Mouse (Mus musculus) neural tube, embryonic 14.5 days (tissue): ENCODE data around the gene Dbh. TPM values are rescaled to one million over a fixed set of nuclear protein-coding genes. Genes with fewer than 3 reads are reported as not detected.

Source experiments
- ATAC-seq: fragments of 200-750 bp; cut with Nextera tagmentation; 2 replicates; pipeline ENCODE4 v1.8.0; 2017; ENCODE audit warnings: low read depth, mild to moderate bottlenecking, moderate TSS enrichment, moderate library complexity
- H3K27ac ChIP-seq: fragments of 300-500 bp; sonication (generic); 2 replicates; pipeline ENCODE4 v1.5.1; 2014; ENCODE audit warnings: low read depth, mild to moderate bottlenecking, control low read depth, low read length, moderate library complexity, mixed read lengths
- H3K27me3 ChIP-seq: fragments of 300-500 bp; sonication (generic); 2 replicates; pipeline ENCODE4 v1.6.1; 2014; ENCODE audit warnings: low read length; ENCODE audit not compliant: control insufficient read depth, insufficient read depth
- H3K36me3 ChIP-seq: fragments of 300-500 bp; sonication (generic); 2 replicates; pipeline ENCODE4 v1.6.1; 2014; ENCODE audit warnings: low read length, mixed read lengths; ENCODE audit not compliant: control insufficient read depth, insufficient read depth
- H3K4me1 ChIP-seq: fragments of 300-500 bp; sonication (generic); 2 replicates; pipeline ENCODE4 v1.6.1; 2014; ENCODE audit warnings: low read length; ENCODE audit not compliant: control insufficient read depth, insufficient read depth
- H3K4me2 ChIP-seq: fragments of 300-500 bp; sonication (generic); 2 replicates; pipeline ENCODE4 v1.6.1; 2014; ENCODE audit warnings: mild to moderate bottlenecking, low read depth, low read length, control low read depth
- H3K4me3 ChIP-seq: fragments of 300-500 bp; sonication (generic); 2 replicates; pipeline ENCODE4 v1.5.1; 2014; ENCODE audit warnings: low read depth, low read length, control low read depth, mixed read lengths
- H3K9ac ChIP-seq: fragments of 300-500 bp; sonication (generic); replicated peaks from 2 replicates; pipeline ENCODE4 v1.6.1; 2014; ENCODE audit warnings: low read depth, mild to moderate bottlenecking, control low read depth, low read length, mixed read lengths
- H3K9me3 ChIP-seq: fragments of 300-500 bp; sonication (generic); 2 replicates; pipeline ENCODE4 v1.6.1; 2016; ENCODE audit warnings: low read length; ENCODE audit not compliant: control insufficient read depth
- WGBS: fragments of 180-500 bp; shearing (Covaris S2); extraction: QIAGEN DNeasy Blood & Tissue Kit; methylation state at CpG from one replicate; pipeline ENCODE4 v1.1.7; 2014; 5-methylcytosine and 5-hydroxymethylcytosine counted together
- polyA plus RNA-seq: library from polyadenylated mRNA; unstranded; fragments of >200 nt; fragmentation: Nextera tagmentation; extraction: Ambion mirVana; gene quantifications from 2 replicates; pipeline ENCODE4 v1.2.1, GENCODE M21; 2014

Gene Dbh
- polyA plus RNA-seq, 1 experiment from 2014 or later, result 0.11 TPM

GRCm38 (mm10) chr2:27207126-27207525, 42.1 kb downstream of the Dbh start:
- ATAC-seq, result no peak
- no peak overlapping the region for H3K4me3 ChIP-seq
- H3K4me1 ChIP-seq, result no peaks in the 10 kb centered on the region
- no peak overlapping the region for H3K9ac ChIP-seq
- 91% methylated on average over 5 of the region's 5 CpGs for WGBS
- H3K9me3 ChIP-seq, result no peaks in the 10 kb centered on the region
- H3K27me3 ChIP-seq, result no peaks in the 10 kb centered on the region
- H3K4me2 ChIP-seq, result no peak overlapping the region
- H3K27ac ChIP-seq, result no peak overlapping the region
- no peaks in the 10 kb centered on the region for H3K36me3 ChIP-seq

GRCm38 (mm10) chr2:27209370-27209769, 44.3 kb downstream of the Dbh start:
- Histone ChIP-seq H3K9ac (no peak overlapping the region), H3K36me3 (no peaks in the 10 kb centered on the region), H3K4me2 (no peak overlapping the region), H3K4me1 (no peaks in the 10 kb centered on the region), H3K27ac (no peak overlapping the region), H3K9me3 (no peaks in the 10 kb centered on the region), H3K4me3 (no peak overlapping the region), H3K27me3 (no peaks in the 10 kb centered on the region)
- 73% methylated on average over 9 of the region's 9 CpGs for WGBS
- ATAC-seq, result no peak

GRCm38 (mm10) chr2:27209816-27210215, 44.8 kb downstream of the Dbh start:
- WGBS, result 50% methylated on average over 5 of the region's 5 CpGs

GRCm38 (mm10) chr2:27210255-27210654, 45.2 kb downstream of the Dbh start:
- no peak for ATAC-seq
- WGBS, result 55% methylated on average over 7 of the region's 7 CpGs

More at GRCm38 (mm10) chr2:27209816-27210215, 44.8 kb downstream of the Dbh start:
- no peak for ATAC-seq
- H3K4me2 ChIP-seq, result no peak overlapping the region
- no peaks in the 10 kb centered on the region for H3K36me3 ChIP-seq
- no peak overlapping the region for H3K27ac ChIP-seq
- no peaks in the 10 kb centered on the region for H3K27me3 ChIP-seq
- H3K4me1 ChIP-seq, result no peaks in the 10 kb centered on the region
- H3K9ac ChIP-seq, result no peak overlapping the region
- H3K9me3 ChIP-seq, result no peaks in the 10 kb centered on the region
- no peak overlapping the region for H3K4me3 ChIP-seq

GRCm38 (mm10) chr2:27210676-27211210, 45.7 kb downstream of the Dbh start:
- Histone ChIP-seq H3K27ac (no peak overlapping the region), H3K4me3 (no peak overlapping the region), H3K9me3 (no peaks in the 10 kb centered on the region), H3K4me2 (no peak overlapping the region), H3K36me3 (no peaks in the 10 kb centered on the region), H3K27me3 (no peaks in the 10 kb centered on the region), H3K4me1 (no peaks in the 10 kb centered on the region), H3K9ac (no peak overlapping the region)
- 82% methylated on average over 12 of the region's 12 CpGs for WGBS
- no peak for ATAC-seq

More at GRCm38 (mm10) chr2:27210255-27210654, 45.2 kb downstream of the Dbh start:
- no peaks in the 10 kb centered on the region for H3K9me3 ChIP-seq
- no peaks in the 10 kb centered on the region for H3K36me3 ChIP-seq
- no peak overlapping the region for H3K4me3 ChIP-seq
- H3K4me2 ChIP-seq, result no peak overlapping the region
- H3K27me3 ChIP-seq, result no peaks in the 10 kb centered on the region
- no peaks in the 10 kb centered on the region for H3K4me1 ChIP-seq
- H3K9ac ChIP-seq, result no peak overlapping the region
- no peak overlapping the region for H3K27ac ChIP-seq

GRCm38 (mm10) chr2:27211966-27212893, 47.2 kb downstream of the Dbh start:
- H3K27me3 ChIP-seq, result no peaks in the 10 kb centered on the region
- H3K27ac ChIP-seq, result no peak overlapping the region
- H3K4me1 ChIP-seq, result no peaks in the 10 kb centered on the region
- no peaks in the 10 kb centered on the region for H3K36me3 ChIP-seq
- ATAC-seq, result no peak
- 65% methylated on average over 8 of the region's 8 CpGs for WGBS
- no peak overlapping the region for H3K4me3 ChIP-seq
- H3K4me2 ChIP-seq, result no peak overlapping the region
- no peaks in the 10 kb centered on the region for H3K9me3 ChIP-seq
- H3K9ac ChIP-seq, result no peak overlapping the region

- H3K9me3 ChIP-seq, result no peaks in the 10 kb centered on the region
- H3K27ac ChIP-seq, result no peak overlapping the region
- H3K4me1 ChIP-seq, result no peaks in the 10 kb centered on the region
- no peak overlapping the region for H3K9ac ChIP-seq
- WGBS, result 85% methylated on average over 2 of the region's 2 CpGs
- no peak overlapping the region for H3K4me2 ChIP-seq
- no peak overlapping the region for H3K4me3 ChIP-seq
- H3K27me3 ChIP-seq, result no peaks in the 10 kb centered on the region
- no peak for ATAC-seq
- H3K36me3 ChIP-seq, result no peaks in the 10 kb centered on the region
Measured at GRCm38 (mm10) chr2:27215537-27215936, 50.5 kb downstream of the Dbh start.

- no peaks in the 10 kb centered on the region for H3K27me3 ChIP-seq
- no peaks in the 10 kb centered on the region for H3K36me3 ChIP-seq
- H3K4me3 ChIP-seq, result no peak overlapping the region
- H3K27ac ChIP-seq, result no peak overlapping the region
- no peak for ATAC-seq
- 79% methylated on average over 2 of the region's 2 CpGs for WGBS
- no peak overlapping the region for H3K9ac ChIP-seq
- H3K9me3 ChIP-seq, result no peaks in the 10 kb centered on the region
- no peak overlapping the region for H3K4me2 ChIP-seq
- H3K4me1 ChIP-seq, result no peaks in the 10 kb centered on the region
Measured at GRCm38 (mm10) chr2:27218121-27218544, 53.1 kb downstream of the Dbh start.

- 88% methylated on average over 8 of the region's 8 CpGs for WGBS
- no peaks in the 10 kb centered on the region for H3K9me3 ChIP-seq
- H3K27ac ChIP-seq, result no peak overlapping the region
- H3K27me3 ChIP-seq, result no peaks in the 10 kb centered on the region
- H3K36me3 ChIP-seq, result no peaks in the 10 kb centered on the region
- no peak overlapping the region for H3K4me3 ChIP-seq
- no peak overlapping the region for H3K4me2 ChIP-seq
- no peaks in the 10 kb centered on the region for H3K4me1 ChIP-seq
- no peak for ATAC-seq
- no peak overlapping the region for H3K9ac ChIP-seq
Measured at GRCm38 (mm10) chr2:27218569-27218968, 53.5 kb downstream of the Dbh start.
